Mouse (Mus musculus) lung, adult 2 months (tissue): ENCODE measurements around the gene Ckap5. TPM values are rescaled to one million over a fixed set of nuclear protein-coding genes. Genes with fewer than 3 reads are reported as not detected.
"Not testable (repeated sequence)": the region's sequence is repeated elsewhere in the genome, so short reads cannot be mapped to it uniquely, and the experiment has no call there.

Source experiments
- DNase-seq: peaks from one replicate; pipeline ENCODE4 v3.0.0; 2022
- H3K4me1 ChIP-seq: fragments of 200-500 bp; 2 replicates; pipeline ENCODE4 v1.6.1; 2011; ENCODE audit warnings: low read length; ENCODE audit not compliant: control insufficient read depth, insufficient read depth
- H3K4me3 ChIP-seq: fragments of 200-500 bp; replicated peaks from 2 replicates; pipeline ENCODE3; 2011; ENCODE audit warnings: low read depth, mild to moderate bottlenecking, control low read depth, low read length; ENCODE audit errors: extremely low read depth
- CTCF ChIP-seq: fragments of 200-500 bp; IDR thresholded peaks from 2 replicates; pipeline ENCODE4 v1.5.1; 2011; ENCODE audit warnings: mild to moderate bottlenecking, low read length, control low read depth; ENCODE audit not compliant: insufficient read depth
- POLR2A ChIP-seq: fragments of 200-500 bp; IDR thresholded peaks from 2 replicates; pipeline ENCODE4 v1.6.1; 2011; ENCODE audit warnings: low read depth, mild to moderate bottlenecking, control low read depth, low read length, borderline replicate concordance; ENCODE audit errors: extremely low read depth
- WGBS: fragments of 180-500 bp; shearing (Covaris S2); methylation state at CpG from one replicate; pipeline ENCODE4 v1.1.7; 2018; 5-methylcytosine and 5-hydroxymethylcytosine counted together
- polyA plus RNA-seq: library from polyadenylated mRNA; depleted of rRNA; stranded (reverse); fragments of >200 nt; gene quantifications from 2 replicates; pipeline ENCODE4 v1.2.3, GENCODE M21; 2012; rRNA removed

The Ckap5 gene
- 4.7 and 9.1 TPM in 2 replicates for polyA plus RNA-seq

GRCm38 (mm10) chr2:91526294-91527146 is at the start of gene Ckap5:
Ckap5 (plus strand) TSS chr2:91526762.
- under 1% methylated on average over 58 of the region's 64 CpGs for WGBS
- peak; percentile 52; the same call in 1 of the 2 replicates for TF ChIP-seq POLR2A
- TF ChIP-seq CTCF = no peak
- DNase-seq = peak; percentile 90
- Histone ChIP-seq H3K4me3 (peak within 1 kb of the TSS; percentile 77), H3K4me1 (peaks cover 7% of the 10 kb centered on the region; the same call in 1 of the 2 replicates)

DNA sequence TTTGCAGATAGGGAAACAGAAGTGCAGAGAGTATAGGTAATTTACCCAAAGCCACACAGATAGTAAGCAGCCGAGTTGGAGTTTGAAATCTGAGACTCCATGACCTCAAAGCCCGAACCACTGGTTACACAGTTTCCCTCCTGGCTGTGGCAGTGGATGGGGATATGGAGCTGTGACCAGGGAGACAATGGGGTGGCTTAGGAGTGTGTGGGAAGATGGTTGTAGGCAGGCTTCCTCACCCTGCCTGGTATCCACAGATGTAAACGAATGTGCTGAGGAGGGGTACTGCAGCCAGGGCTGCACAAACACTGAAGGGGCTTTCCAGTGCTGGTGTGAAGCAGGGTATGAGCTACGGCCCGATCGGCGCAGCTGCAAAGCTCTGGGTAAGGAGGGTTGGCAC is 49.7 kb upstream of the Ckap5 start:
- TF ChIP-seq POLR2A (no peak), CTCF (no peak)
- H3K4me1 ChIP-seq = no peaks in the 10 kb centered on the region
- WGBS = 86% methylated on average over 7 of the region's 7 CpGs

DNA sequence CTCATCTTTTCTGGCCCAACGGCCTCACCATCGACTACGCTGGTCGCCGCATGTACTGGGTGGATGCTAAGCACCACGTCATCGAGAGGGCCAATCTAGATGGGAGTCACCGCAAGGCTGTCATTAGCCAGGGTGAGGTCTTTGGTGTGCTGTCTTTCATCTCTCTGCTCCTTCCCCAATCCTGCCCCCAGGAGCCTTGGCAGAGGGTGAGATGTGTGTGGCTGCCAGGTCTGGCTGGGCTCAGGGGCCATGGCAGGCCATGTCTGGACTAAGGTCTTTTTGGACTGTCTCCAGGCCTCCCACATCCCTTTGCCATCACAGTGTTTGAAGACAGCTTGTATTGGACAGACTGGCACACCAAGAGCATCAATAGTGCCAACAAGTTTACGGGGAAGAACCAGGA is 46.2 kb upstream of the Ckap5 start:
- DNase-seq = no peak
- Histone ChIP-seq H3K4me3 (no peak overlapping the region), H3K4me1 (no peaks in the 10 kb centered on the region)
- no peak for TF ChIP-seq CTCF
- TF ChIP-seq POLR2A = no peak
- 88% methylated on average over 9 of the region's 9 CpGs for WGBS

More for the DNA sequence above, 49.7 kb upstream of the Ckap5 start:
- DNase-seq = no peak
- H3K4me3 ChIP-seq = no peak overlapping the region

- Histone ChIP-seq H3K4me3 (no peak overlapping the region), H3K4me1 (no peaks in the 10 kb centered on the region)
- no peak for DNase-seq
- WGBS = 50% methylated on average over 6 of the region's 6 CpGs
- TF ChIP-seq POLR2A (no peak), CTCF (peak; percentile 45; the same call in 1 of the 2 replicates)
Measured at GRCm38 (mm10) chr2:91480805-91481514, 45.6 kb upstream of the Ckap5 start.

DNA sequence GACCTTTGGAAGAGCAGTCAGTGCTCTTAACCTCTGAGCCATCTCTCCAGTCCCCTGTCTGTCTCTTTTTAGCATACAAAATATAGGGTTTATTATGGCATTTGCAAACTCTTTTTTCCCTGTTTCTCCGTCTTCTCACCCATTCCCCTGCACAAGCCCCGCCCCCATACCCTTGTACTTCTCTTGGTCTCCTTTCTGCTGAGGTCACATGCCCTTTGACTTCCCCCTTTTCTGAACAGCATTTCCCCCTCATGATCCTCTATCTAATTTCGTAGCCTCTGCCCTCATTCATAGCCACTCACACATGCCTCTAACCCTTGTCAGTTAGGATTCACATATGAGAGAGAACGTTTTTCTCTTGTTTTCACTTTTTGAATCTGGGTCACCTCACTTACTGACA is 41.9 kb upstream of the Ckap5 start:
- no peak overlapping the region for H3K4me3 ChIP-seq
- no peaks in the 10 kb centered on the region for H3K4me1 ChIP-seq
- no peak for TF ChIP-seq POLR2A
- DNase-seq = no peak
- WGBS = 70% methylated on average over 4 of the region's 4 CpGs

- no peaks in the 10 kb centered on the region for H3K4me1 ChIP-seq
- no peak for TF ChIP-seq CTCF
- TF ChIP-seq POLR2A = no peak
- 78% methylated on average over 6 of the region's 6 CpGs for whole genome bisulfite sequencing
- no peak overlapping the region for H3K4me3 ChIP-seq
- DNase-seq = no peak
Measured at GRCm38 (mm10) chr2:91485256-91485655, 41.3 kb upstream of the Ckap5 start.

- H3K4me1 ChIP-seq, H3K4me3 ChIP-seq, DNase-seq: not testable (repeated sequence)
- WGBS = 46% methylated on average over 3 of the region's 3 CpGs
Measured at GRCm38 (mm10) chr2:91487295-91487694, 39.3 kb upstream of the Ckap5 start.

DNA sequence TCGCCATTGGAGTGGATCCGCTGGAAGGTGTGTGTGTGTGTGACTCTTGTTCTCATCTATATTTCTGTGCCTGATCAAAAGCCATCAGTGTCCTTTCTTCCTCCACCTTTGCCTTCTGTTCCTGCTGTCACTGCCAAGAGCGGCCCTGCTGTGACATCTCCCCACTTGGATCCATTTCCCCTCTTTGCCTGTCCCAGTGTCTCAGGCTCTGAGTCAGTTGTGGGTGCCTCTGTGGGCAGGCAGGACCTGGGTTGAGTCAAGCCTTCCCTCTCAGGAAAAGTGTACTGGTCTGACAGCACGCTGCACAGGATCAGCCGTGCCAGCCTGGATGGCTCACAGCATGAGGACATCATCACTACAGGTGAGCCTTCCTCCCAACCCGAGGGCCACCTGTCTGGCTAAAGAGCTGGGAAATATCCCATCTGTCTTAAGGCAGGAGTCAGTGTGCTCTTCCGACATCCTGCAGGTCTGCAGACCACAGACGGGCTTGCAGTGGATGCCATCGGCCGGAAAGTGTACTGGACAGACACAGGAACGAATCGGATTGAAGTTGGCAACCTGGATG is 34.4 kb upstream of the Ckap5 start:
- no peaks in the 10 kb centered on the region for H3K4me1 ChIP-seq
- WGBS = 95% methylated on average over 12 of the region's 12 CpGs
- no peak overlapping the region for H3K4me3 ChIP-seq
- TF ChIP-seq CTCF (no peak), POLR2A (no peak)
- no peak for DNase-seq

DNA sequence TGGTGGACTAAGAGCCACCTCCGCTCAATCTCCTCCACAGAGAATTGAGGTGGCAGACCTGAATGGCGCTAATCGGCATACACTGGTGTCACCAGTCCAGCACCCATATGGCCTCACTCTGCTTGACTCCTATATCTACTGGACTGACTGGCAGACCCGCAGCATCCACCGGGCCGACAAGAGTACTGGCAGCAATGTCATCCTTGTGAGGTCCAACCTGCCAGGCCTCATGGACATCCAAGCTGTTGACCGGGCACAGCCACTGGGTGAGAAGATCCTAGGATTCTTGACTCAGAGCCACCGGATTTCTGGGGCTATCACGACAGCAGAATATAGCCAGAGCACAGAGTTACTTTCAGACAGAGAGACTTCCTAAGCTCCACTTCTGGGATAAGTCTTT is 32.6 kb upstream of the Ckap5 start:
- no peak for DNase-seq
- WGBS = 88% methylated on average over 9 of the region's 9 CpGs
- Histone ChIP-seq H3K4me1 (no peaks in the 10 kb centered on the region), H3K4me3 (no peak overlapping the region)
- TF ChIP-seq CTCF = no peak
- no peak for TF ChIP-seq POLR2A
